In the genomic region with DNA sequence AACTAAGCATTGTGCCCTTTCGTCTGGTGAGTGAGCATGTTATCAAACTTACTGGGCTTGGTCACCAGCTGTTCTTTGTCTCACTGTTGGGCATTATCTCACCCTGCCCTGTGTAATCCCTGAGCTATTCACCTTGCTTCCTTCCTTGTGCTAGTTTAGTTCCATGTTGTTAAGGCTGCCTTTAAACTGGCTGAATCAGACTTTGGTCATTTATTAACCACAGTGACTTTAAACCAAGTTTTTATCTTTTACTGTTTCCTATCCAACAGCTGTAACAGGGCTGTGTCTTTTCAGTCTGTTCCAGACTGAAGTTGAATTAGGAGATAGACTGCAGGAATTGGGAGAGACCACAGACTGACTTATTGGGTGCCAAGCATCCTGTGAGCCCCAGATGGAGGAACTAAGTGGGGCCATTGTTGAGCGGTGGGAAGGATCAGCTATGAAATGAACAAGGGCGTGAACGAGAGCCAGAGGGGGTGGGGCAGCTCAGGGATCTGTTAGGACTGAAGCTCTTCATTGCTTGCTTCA, we compare ENCODE assay signal across 11 mouse cellular contexts. TPM values are rescaled to one million over a fixed set of nuclear protein-coding genes. Genes with fewer than 3 reads are reported as not detected.
DNase-seq lines count a peak whose midpoint lies in the region; ATAC-seq and TF ChIP-seq lines count a peak whose summit lies in the region.
"Had no signal": no experiment of that assay in that cellular context is flagged by ENCODE, and none has a peak within 500 bp of the region (broad histone marks: within the 10 kb centered on the region; RNA-seq: fewer than 3 reads in every experiment).

No protein-coding gene starts in this region.

- H3K27me3 ChIP-seq in heart, adult 2 months (ENCODE audit: control insufficient read depth, insufficient read depth, low read length) = no peaks in the 10 kb centered on the region
- H3K27me3 ChIP-seq in stomach, embryonic 15.5 days (replicated peaks) = no peaks in the 10 kb centered on the region
- H3K27me3 ChIP-seq: hindbrain, embryonic 15.5 days had no signal

- intact Hi-C loops in heart, adult 2 months (cut with DNase I) = no loop called here
- intact Hi-C loops in heart, postnatal 25 days (cut with DNase I) = no loop called here
- intact Hi-C loops in heart, postnatal 14 days (cut with DNase I) = no loop called here

- H3K36me3 ChIP-seq in heart, adult 2 months (ENCODE audit: control insufficient read depth, insufficient read depth, low read length) = peaks cover 21% of the 10 kb centered on the region
- H3K36me3 ChIP-seq in stomach, embryonic 15.5 days = peaks cover 5% of the 10 kb centered on the region; the same call in 1 of the 2 replicates

- no peak for TF ChIP-seq EP300 in heart, adult 2 months (IDR thresholded peaks at IDR 0.05; ENCODE audit: insufficient read depth, low read depth, low read length)

- no peaks in the 10 kb centered on the region; the same call in 1 of the 2 replicates for H3K79me2 ChIP-seq in heart, adult 2 months (replicated peaks; ENCODE audit: control insufficient read depth, insufficient read depth, low read length)

- TF ChIP-seq POLR2A in heart, adult 2 months (IDR thresholded peaks at IDR 0.05; ENCODE audit: insufficient read depth, low read depth, low read length) = no peak

- ATAC-seq in stomach, embryonic 15.5 days (ENCODE audit: insufficient read depth, low FRiP score, low read depth) = peak; percentile 93
- ATAC-seq: forebrain, postnatal 0 days had no signal

- H3K27ac ChIP-seq in heart, adult 2 months = peak overlapping the region; percentile 2; the same call in 1 of the 2 replicates
- peak overlapping the region; percentile 45 for H3K27ac ChIP-seq in stomach, embryonic 15.5 days
- H3K27ac ChIP-seq: hindbrain, embryonic 15.5 days had no signal

- WGBS in heart, adult 2 months = 19% methylated on average over 4 of the region's 4 CpGs
- WGBS in stomach, embryonic 15.5 days = 44% methylated on average over 4 of the region's 4 CpGs

- peak in 1 of 2 experiments; percentile 40 for DNase-seq in heart, adult 2 months
- no peak for DNase-seq in heart, postnatal 25 days (ENCODE audit: low spot score)
- DNase-seq in heart, postnatal 14 days = peak; percentile 35 to 56
- peak; percentile 52 to 57 for DNase-seq in kidney, postnatal 25 days
- DNase-seq in layer of hippocampus, adult 11-12 months (ENCODE audit: low spot score) = no peak
- DNase-seq in natural killer cell, adult 2 months (ENCODE audit: low spot score in 2 of 2) = no peak
- no peak for DNase-seq in right cerebral cortex, postnatal 14 days
- DNase-seq: forebrain, postnatal 0 days; lung, adult 18-20 months had no signal

- H3K4me2 ChIP-seq in stomach, embryonic 15.5 days = 0 out of 2 replicates have a peak overlapping the region, but pooled peaks have one; percentile 3
- H3K4me2 ChIP-seq: hindbrain, embryonic 15.5 days had no signal

- no peak for TF ChIP-seq CTCF in heart, adult 2 months (IDR thresholded peaks at IDR 0.05)

- no peaks in the 10 kb centered on the region for H3K9me3 ChIP-seq in stomach, embryonic 15.5 days
- H3K9me3 ChIP-seq: hindbrain, embryonic 15.5 days had no signal

- peaks cover 17% of the 10 kb centered on the region for H3K4me1 ChIP-seq in heart, adult 2 months (ENCODE audit: control insufficient read depth, insufficient read depth, low read length)
- peaks cover 11% of the 10 kb centered on the region for H3K4me1 ChIP-seq in stomach, embryonic 15.5 days
- H3K4me1 ChIP-seq: hindbrain, embryonic 15.5 days had no signal

- no peak overlapping the region for H3K4me3 ChIP-seq in heart, adult 2 months
- H3K4me3 ChIP-seq in stomach, embryonic 15.5 days (replicated peaks) = no peak overlapping the region
- H3K4me3 ChIP-seq: hindbrain, embryonic 15.5 days had no signal

- H3K9ac ChIP-seq in heart, adult 2 months (ENCODE audit: low read depth, low read length) = no peak overlapping the region
- H3K9ac ChIP-seq in stomach, embryonic 15.5 days = no peak overlapping the region
- H3K9ac ChIP-seq: forebrain, postnatal 0 days; hindbrain, embryonic 15.5 days had no signal

RNA-seq across cellular contexts. Expression of a gene that starts 10.7 kb away (rescaled TPM):
- total RNA-seq in heart, adult 2 months (2021) = 10 to 100 TPM; 37.5 to 45.2 TPM
- polyA plus RNA-seq in heart, adult 2 months (2012; rRNA removed) = 10.4 and 18.7 TPM in 2 replicates
- 10 to 100 TPM; 32.6 to 39.5 TPM for total RNA-seq in heart, postnatal 25 days (2021)
- total RNA-seq in heart, postnatal 14 days (2021) = 10 to 100 TPM; 30.6 to 33.4 TPM
- polyA plus RNA-seq in stomach, embryonic 15.5 days (2015; fragmentation: Nextera tagmentation; extraction: Ambion mirVana) = 36.5 and 37.8 TPM in 2 replicates

RNA-seq across cellular contexts. Expression of a gene that starts 47.9 kb away (rescaled TPM):
- total RNA-seq in heart, adult 2 months (2021) = 1 to 10 TPM; 1.8 to 2.8 TPM
- polyA plus RNA-seq in heart, adult 2 months (2012; rRNA removed) = 2.9 and 4.4 TPM in 2 replicates
- 1 to 10 TPM; 2.5 to 2.6 TPM for total RNA-seq in heart, postnatal 25 days (2021)
- 1 to 10 TPM; 2.8 to 3.0 TPM for total RNA-seq in heart, postnatal 14 days (2021)
- 5.0 and 6.1 TPM in 2 replicates for polyA plus RNA-seq in stomach, embryonic 15.5 days (2015; fragmentation: Nextera tagmentation; extraction: Ambion mirVana)

RNA-seq across cellular contexts. Expression of a gene that starts 52.4 kb away (rescaled TPM):
- 10 to 100 TPM; 12.6 to 13.9 TPM for total RNA-seq in heart, adult 2 months (2021)
- polyA plus RNA-seq in heart, adult 2 months (2012; rRNA removed) = 4.6 and 8.9 TPM in 2 replicates
- total RNA-seq in heart, postnatal 25 days (2021) = 10 to 100 TPM; 12.8 to 15.2 TPM
- total RNA-seq in heart, postnatal 14 days (2021) = 10 to 100 TPM; 14.0 to 15.7 TPM
- polyA plus RNA-seq in stomach, embryonic 15.5 days (2015; fragmentation: Nextera tagmentation; extraction: Ambion mirVana) = 19.9 and 21.5 TPM in 2 replicates

Comparison
In these comparisons a context has a peak if more than half of its experiments do, and no peak if none do; other contexts are left out.
1. DNase-seq: peak in heart, postnatal 14 days (2 of 2) and kidney, postnatal 25 days (2 of 2); none in heart, postnatal 25 days (single experiment), layer of hippocampus, adult 11-12 months (single experiment), natural killer cell, adult 2 months (0 of 2) and right cerebral cortex, postnatal 14 days (single experiment).